Mouse (Mus musculus) kidney, adult 2 months (tissue): ENCODE data around the gene Rpl22.

ENCODE experiments used
- CTCF ChIP-seq: fragments of 200-500 bp; conservative IDR thresholded peaks from 2 replicates; pipeline ENCODE4 v1.5.1; 2011; ENCODE audit warnings: low read depth, mild to moderate bottlenecking, control low read depth, low read length, moderate library complexity, mixed read lengths; ENCODE audit not compliant: insufficient read depth, insufficient read length
- POLR2A ChIP-seq: fragments of 200-500 bp; IDR thresholded peaks from one replicate; pipeline ENCODE4 v1.6.1; 2011; ENCODE audit warnings: low read depth, low read length, control low read depth

DNA sequence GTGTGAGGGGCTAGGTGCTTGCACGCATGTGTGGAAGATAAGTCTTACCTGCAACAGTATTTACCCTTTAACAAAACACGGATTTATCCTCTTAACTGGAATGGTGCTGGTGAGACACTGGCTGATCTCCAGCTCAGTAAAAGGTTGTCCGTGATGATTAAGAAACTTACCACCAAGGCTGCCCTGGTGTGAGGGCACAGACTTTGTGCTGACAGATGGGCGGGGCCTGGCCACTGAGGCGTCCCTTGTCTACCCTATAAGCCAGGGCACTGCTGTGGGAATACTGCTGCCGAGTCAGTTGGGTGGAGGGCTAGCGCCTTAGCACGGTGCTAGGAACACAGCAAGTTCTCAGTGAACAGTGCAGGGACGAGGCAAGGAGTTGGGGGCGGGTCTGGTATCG lies 23.5 kb upstream of the Rpl22 start:
- TF ChIP-seq POLR2A = no peak
- TF ChIP-seq CTCF = no peak
